Mouse (Mus musculus): ENCODE results near the gene Gcg. TPM values are rescaled to one million over a fixed set of nuclear protein-coding genes. Genes with fewer than 3 reads are reported as not detected.

Gcg gene
- polyA plus RNA-seq, 1 experiment from 2014 or later, result not detected

DNA sequence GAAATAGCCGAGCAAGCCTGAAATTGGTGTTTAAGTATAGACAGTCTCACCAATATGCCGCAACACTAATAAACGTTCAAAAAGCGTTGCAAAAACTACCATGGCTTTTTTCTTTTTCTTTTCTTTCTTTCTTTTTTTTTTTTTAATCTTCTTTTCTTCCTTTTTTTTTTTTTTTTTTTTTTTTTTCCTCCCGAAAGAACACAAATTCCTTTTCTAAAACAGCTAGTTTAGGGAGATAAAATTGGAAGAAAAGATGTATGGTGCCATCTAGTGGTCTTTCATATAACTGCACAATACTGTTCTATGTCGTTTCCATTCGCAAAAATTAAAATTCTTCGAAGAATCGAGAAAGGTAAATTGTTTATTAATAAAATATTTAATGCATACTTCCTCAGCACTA is 25.4 kb downstream of the Gcg start:
- Histone ChIP-seq H3K4me2 (replicated peaks) (no peak overlapping the region), H3K4me1 (no peaks in the 10 kb centered on the region), H3K9ac (no peak overlapping the region), H3K27ac (no peak overlapping the region), H3K27me3 (0 out of 2 replicates have a peak, but pooled peaks cover 2% of the 10 kb centered on the region), H3K4me3 (no peak overlapping the region), H3K9me3 (replicated peaks) (no peaks in the 10 kb centered on the region), H3K36me3 (no peaks in the 10 kb centered on the region)
- no peak for ATAC-seq (ENCODE audit: low FRiP score)
- 47% methylated on average over 9 of the region's 9 CpGs for WGBS

GRCm38 (mm10) chr2:62454991-62455390 is 28.5 kb downstream of the Gcg start:
- Histone ChIP-seq H3K36me3 (no peaks in the 10 kb centered on the region), H3K4me3 (no peak overlapping the region), H3K4me2 (replicated peaks) (no peak overlapping the region), H3K4me1 (no peaks in the 10 kb centered on the region), H3K9me3 (replicated peaks) (no peaks in the 10 kb centered on the region), H3K27ac (no peak overlapping the region), H3K9ac (no peak overlapping the region), H3K27me3 (0 out of 2 replicates have a peak, but pooled peaks cover 2% of the 10 kb centered on the region)
- WGBS, result 90% methylated on average over 11 of the region's 11 CpGs
- ATAC-seq (ENCODE audit: low FRiP score), result no peak

GRCm38 (mm10) chr2:62454033-62454432 is 29.4 kb downstream of the Gcg start:
- Histone ChIP-seq H3K4me1 (no peaks in the 10 kb centered on the region), H3K9ac (no peak overlapping the region), H3K4me2 (replicated peaks) (no peak overlapping the region), H3K27ac (no peak overlapping the region), H3K27me3 (0 out of 2 replicates have a peak, but pooled peaks cover 2% of the 10 kb centered on the region), H3K4me3 (no peak overlapping the region), H3K36me3 (no peaks in the 10 kb centered on the region), H3K9me3 (replicated peaks) (no peaks in the 10 kb centered on the region)
- ATAC-seq (ENCODE audit: low FRiP score), result no peak
- 73% methylated on average over 6 of the region's 6 CpGs for WGBS

DNA sequence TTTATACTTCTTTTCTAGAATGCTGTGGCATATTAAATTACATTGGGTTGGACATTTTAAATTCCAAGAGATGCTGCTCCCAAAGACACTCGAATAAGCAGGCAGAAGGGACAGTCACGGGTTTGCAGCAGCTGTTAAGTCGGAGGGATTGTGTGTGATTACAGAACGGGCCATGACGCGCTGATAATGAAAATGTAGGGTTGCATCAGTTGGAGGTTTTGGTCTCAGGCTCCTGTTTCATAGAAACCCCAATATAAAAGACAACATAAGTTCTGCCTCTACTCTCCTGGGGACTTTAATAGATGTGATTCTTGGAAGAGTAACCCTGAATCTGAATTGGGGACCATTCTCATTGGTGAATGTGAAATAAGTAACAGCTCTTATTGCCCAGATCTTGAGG is 33.1 kb downstream of the Gcg start:
- no peak for ATAC-seq (ENCODE audit: low FRiP score)
- H3K27ac ChIP-seq, result no peak overlapping the region
- no peak overlapping the region for H3K9ac ChIP-seq
- no peaks in the 10 kb centered on the region for H3K4me1 ChIP-seq
- H3K36me3 ChIP-seq, result no peaks in the 10 kb centered on the region
- WGBS, result 93% methylated on average over 6 of the region's 6 CpGs
- no peak overlapping the region for H3K4me2 ChIP-seq (replicated peaks)
- no peaks in the 10 kb centered on the region for H3K9me3 ChIP-seq (replicated peaks)
- no peak overlapping the region for H3K4me3 ChIP-seq
- no peaks in the 10 kb centered on the region for H3K27me3 ChIP-seq

GRCm38 (mm10) chr2:62449692-62450346 is 33.6 kb downstream of the Gcg start:
- 87% methylated on average over 5 of the region's 5 CpGs for WGBS
- no peaks in the 10 kb centered on the region for H3K9me3 ChIP-seq (replicated peaks)
- no peaks in the 10 kb centered on the region for H3K36me3 ChIP-seq
- H3K4me1 ChIP-seq, result no peaks in the 10 kb centered on the region
- no peak for ATAC-seq (ENCODE audit: low FRiP score)
- H3K4me2 ChIP-seq (replicated peaks), result no peak overlapping the region
- no peaks in the 10 kb centered on the region for H3K27me3 ChIP-seq
- no peak overlapping the region for H3K27ac ChIP-seq
- H3K9ac ChIP-seq, result no peak overlapping the region
- no peak overlapping the region for H3K4me3 ChIP-seq

DNA sequence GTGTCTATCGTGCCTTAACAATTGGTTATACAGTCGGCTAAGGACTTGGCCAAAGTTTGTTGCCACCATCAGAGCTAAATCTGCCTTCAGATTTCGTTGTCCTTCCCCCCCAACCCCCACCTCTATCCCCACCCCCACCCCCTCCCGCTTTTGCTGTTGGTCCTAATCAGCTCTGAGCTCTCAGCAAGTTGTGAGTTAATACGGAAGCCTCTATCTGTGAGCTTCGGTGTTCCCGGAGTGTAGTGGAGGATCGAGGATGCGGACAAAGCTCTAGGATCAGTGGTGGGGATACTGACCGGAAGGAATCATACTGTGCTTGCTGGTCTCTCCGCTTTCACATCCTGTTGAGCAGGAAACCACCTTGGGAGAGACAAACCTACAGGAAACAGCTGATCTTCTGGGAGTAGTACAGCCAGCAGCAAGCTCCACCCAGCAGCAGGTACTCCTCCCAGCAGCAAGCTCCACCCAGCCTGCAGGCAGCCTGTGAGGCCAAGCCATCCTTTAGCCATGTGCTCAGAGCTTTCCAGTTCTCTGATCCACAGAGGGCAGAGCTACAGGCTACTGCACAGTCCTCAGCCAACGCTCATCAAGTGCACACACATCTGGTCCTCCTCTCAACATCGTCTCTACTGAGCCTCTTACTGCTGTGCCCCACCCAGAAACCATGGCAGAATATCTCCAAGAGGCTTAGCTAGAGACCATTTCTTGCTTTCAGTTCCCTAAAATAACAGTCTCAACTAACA is 42.5 kb downstream of the Gcg start:
- Histone ChIP-seq H3K27ac (no peak overlapping the region), H3K9ac (no peak overlapping the region), H3K9me3 (replicated peaks) (no peaks in the 10 kb centered on the region), H3K4me3 (no peak overlapping the region), H3K36me3 (no peaks in the 10 kb centered on the region), H3K4me2 (replicated peaks) (no peak overlapping the region), H3K4me1 (no peaks in the 10 kb centered on the region), H3K27me3 (no peaks in the 10 kb centered on the region)
- WGBS, result 65% methylated on average over 13 of the region's 13 CpGs
- ATAC-seq (ENCODE audit: low FRiP score), result no peak

DNA sequence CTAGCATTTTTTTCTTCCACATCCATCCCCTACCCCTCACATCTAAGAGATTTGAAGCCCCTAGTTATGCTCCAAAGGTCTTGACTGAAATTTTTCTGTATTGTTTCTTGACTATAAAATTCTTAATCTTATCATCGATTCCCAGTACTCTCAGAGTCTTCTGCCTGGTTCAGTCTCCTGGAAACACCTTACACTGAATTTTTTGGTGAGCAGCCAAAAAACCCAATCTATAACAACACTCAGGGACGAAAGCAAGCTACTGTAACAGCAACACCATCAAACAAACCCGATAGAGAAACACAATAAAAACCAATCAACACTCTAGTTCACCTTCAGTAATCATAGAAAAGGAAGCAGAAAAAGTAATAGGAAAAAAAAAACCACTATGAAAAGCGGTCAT is 43.4 kb downstream of the Gcg start:
- H3K9ac ChIP-seq, result no peak overlapping the region
- H3K4me2 ChIP-seq (replicated peaks), result no peak overlapping the region
- no peak overlapping the region for H3K4me3 ChIP-seq
- H3K9me3 ChIP-seq (replicated peaks), result no peaks in the 10 kb centered on the region
- no peak overlapping the region for H3K27ac ChIP-seq
- no peaks in the 10 kb centered on the region for H3K27me3 ChIP-seq
- H3K36me3 ChIP-seq, result no peaks in the 10 kb centered on the region
- no peak for ATAC-seq (ENCODE audit: low FRiP score)
- no peaks in the 10 kb centered on the region for H3K4me1 ChIP-seq
- WGBS, result 88% methylated on average over 4 of the region's 4 CpGs

DNA sequence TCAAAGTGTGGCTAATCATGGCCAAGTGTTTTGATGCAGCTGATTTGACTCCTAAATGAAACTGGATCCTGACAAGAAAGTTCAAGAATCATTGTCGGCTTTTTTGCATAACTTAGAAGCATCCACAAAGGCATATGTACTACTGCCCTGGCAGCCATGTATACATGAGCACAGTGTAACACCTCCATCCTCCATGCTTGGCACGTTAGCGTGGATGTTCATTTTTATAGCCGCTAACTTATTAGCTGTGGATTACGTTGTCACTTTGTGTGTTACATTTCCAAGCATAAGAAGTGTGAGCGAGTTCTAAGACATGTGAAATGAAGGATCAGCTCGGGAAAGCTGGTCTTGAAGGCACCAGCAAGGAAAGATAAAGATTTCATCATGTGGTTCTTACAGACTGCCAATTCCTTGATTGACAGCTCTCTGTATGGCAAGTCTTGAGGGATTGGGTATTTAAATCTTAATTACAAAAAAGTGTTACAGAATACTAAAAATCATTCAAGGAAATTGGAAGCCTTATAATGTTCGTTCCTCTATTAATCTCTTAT is 52.1 kb downstream of the Gcg start:
- H3K27me3 ChIP-seq, result no peaks in the 10 kb centered on the region
- no peak overlapping the region for H3K4me3 ChIP-seq
- no peak overlapping the region for H3K27ac ChIP-seq
- no peak for ATAC-seq (ENCODE audit: low FRiP score)
- no peaks in the 10 kb centered on the region for H3K36me3 ChIP-seq
- no peaks in the 10 kb centered on the region for H3K9me3 ChIP-seq (replicated peaks)
- WGBS, result 93% methylated on average over 8 of the region's 8 CpGs
- H3K4me1 ChIP-seq, result no peaks in the 10 kb centered on the region
- no peak overlapping the region for H3K4me2 ChIP-seq (replicated peaks)
- no peak overlapping the region for H3K9ac ChIP-seq

GRCm38 (mm10) chr2:62425941-62426340 is 57.5 kb downstream of the Gcg start:
- Histone ChIP-seq H3K4me2 (replicated peaks) (no peak overlapping the region), H3K9me3 (replicated peaks) (no peaks in the 10 kb centered on the region), H3K27me3 (no peaks in the 10 kb centered on the region), H3K9ac (no peak overlapping the region), H3K4me3 (no peak overlapping the region), H3K36me3 (no peaks in the 10 kb centered on the region), H3K27ac (no peak overlapping the region), H3K4me1 (no peaks in the 10 kb centered on the region)
- 89% methylated on average over 3 of the region's 3 CpGs for WGBS
- ATAC-seq (ENCODE audit: low FRiP score), result no peak

Other genes starting within 250 kb of the Gcg start
- gene Dpp4, start 71.4 kb downstream of the Gcg start, polyA plus RNA-seq (2016; fragmentation: Nextera tagmentation; extraction: Ambion mirVana), result 0.99 and 1.9 TPM in 2 replicates
- 3.1 and 5.9 TPM in 2 replicates for gene Fap, start 90.4 kb upstream of the Gcg start, polyA plus RNA-seq (2016; fragmentation: Nextera tagmentation; extraction: Ambion mirVana)
- gene Ifih1, start 162.6 kb upstream of the Gcg start, polyA plus RNA-seq (2016; fragmentation: Nextera tagmentation; extraction: Ambion mirVana), result 2.0 and 2.3 TPM in 2 replicates
- gene Gca, start 180.6 kb upstream of the Gcg start, polyA plus RNA-seq (2016; fragmentation: Nextera tagmentation; extraction: Ambion mirVana), result 3.0 TPM in 2 replicates